Mouse (Mus musculus) adrenal gland, postnatal 25 days (tissue): ENCODE data around the gene Eif2b2. TPM values are rescaled to one million over a fixed set of nuclear protein-coding genes. Genes with fewer than 3 reads are reported as not detected.

Source experiments
- DNase-seq: peaks from one replicate; pipeline ENCODE4 v3.0.0; 2021; ENCODE audit warnings: mixed read lengths
- long read RNA-seq: library from polyadenylated mRNA; stranded (forward); transcript quantifications from one replicate; pipeline ENCODE4 v2.0.0, GENCODE M21; 2021
- total RNA-seq: library from RNA; stranded (reverse); gene quantifications from 2 replicates; pipeline ENCODE4 v1.2.3, GENCODE M21; 2021

The Eif2b2 gene
- 68.0 and 83.9 TPM in 2 replicates for total RNA-seq
- long read RNA-seq, transcript Eif2b2-201 (8 exons, 1,605 nt), result major isoform, 51 of 61 reads
- long read RNA-seq, partial matches to known transcripts, result 4 of 61 reads
- long read RNA-seq, other reads (novel, unspliced or antisense), result 6 of 61 reads

GRCm38 (mm10) chr12:85219236-85219904 lies at the start of gene Eif2b2:
Gene Eif2b2 (plus strand): TSS chr12:85219481.
- peak; percentile 98 for DNase-seq

DNA sequence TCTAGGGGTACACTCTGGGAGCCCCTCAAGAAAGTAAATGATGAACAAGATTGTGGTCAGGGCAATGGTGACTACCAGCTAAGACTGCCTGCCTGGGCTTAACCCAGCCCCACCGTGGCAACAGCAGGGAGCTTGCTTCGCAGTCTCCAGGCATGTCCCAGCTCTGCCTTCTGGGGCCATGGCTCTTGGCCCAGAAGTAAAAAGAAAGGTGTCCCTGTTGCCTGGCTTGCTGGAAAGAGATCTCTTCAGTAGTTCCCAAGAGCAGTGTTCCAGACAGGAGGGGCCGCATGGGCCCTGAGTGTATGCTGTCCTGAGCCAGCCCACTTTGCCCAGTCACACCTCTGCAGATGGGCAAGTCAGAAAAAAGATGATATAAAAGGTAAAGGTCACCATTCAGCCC lies 49.4 kb upstream of the Eif2b2 start:
- no peak for DNase-seq

DNA sequence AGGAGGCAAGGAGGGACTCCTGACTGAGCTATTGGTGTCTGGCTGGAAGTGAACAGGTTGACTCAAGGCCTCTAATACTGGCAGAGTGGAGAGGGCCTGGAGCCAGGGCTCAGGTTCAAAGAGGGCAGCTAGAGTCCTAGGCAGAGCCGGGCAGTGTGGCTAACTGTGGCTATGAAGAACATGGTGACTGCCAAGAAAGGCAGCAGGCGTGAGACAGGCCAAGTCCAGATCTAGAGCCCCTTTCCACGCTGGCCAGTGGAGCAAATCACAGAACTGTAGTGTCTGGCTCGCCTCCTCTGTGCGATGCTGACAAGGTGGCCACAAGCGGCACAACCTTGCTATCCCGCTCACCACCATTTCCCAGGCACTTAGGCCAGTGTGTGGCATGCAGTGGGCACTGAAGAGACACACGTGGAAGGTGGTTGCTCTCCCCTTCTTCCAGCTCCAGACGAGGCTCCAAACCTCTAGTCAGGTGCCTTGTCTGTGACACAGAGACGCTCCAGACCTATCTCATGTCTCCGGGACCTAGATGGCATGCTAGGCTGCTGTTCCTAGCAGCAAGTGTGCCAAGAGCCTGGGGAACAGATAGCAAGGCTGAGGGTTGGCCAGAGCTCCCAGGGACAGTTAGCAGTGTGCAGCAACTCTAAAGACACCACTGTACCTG lies 48.9 kb upstream of the Eif2b2 start:
- DNase-seq, result no peak

DNA sequence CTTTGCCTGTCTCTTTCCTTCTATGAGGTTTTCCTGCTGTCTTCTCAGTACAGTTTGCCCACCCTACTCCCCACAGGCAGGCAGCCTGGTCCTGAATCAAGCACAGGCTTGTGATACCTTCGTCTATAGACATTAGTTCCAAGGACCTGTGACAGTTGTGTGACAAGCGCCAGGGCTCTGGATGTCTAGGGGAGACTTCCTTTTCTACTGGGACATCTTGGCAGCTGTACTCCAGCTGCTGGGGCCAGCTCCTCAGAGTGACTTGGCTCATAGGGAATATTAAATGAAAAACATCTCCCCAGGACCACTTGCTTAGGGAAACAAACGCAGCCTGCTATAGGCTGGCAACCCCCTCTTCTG lies 48.4 kb upstream of the Eif2b2 start:
- no peak for DNase-seq

- DNase-seq, result no peak
Measured at GRCm38 (mm10) chr12:85174016-85174415, 45.3 kb upstream of the Eif2b2 start.

GRCm38 (mm10) chr12:85175087-85175675 lies 44.1 kb upstream of the Eif2b2 start:
- no peak for DNase-seq

DNA sequence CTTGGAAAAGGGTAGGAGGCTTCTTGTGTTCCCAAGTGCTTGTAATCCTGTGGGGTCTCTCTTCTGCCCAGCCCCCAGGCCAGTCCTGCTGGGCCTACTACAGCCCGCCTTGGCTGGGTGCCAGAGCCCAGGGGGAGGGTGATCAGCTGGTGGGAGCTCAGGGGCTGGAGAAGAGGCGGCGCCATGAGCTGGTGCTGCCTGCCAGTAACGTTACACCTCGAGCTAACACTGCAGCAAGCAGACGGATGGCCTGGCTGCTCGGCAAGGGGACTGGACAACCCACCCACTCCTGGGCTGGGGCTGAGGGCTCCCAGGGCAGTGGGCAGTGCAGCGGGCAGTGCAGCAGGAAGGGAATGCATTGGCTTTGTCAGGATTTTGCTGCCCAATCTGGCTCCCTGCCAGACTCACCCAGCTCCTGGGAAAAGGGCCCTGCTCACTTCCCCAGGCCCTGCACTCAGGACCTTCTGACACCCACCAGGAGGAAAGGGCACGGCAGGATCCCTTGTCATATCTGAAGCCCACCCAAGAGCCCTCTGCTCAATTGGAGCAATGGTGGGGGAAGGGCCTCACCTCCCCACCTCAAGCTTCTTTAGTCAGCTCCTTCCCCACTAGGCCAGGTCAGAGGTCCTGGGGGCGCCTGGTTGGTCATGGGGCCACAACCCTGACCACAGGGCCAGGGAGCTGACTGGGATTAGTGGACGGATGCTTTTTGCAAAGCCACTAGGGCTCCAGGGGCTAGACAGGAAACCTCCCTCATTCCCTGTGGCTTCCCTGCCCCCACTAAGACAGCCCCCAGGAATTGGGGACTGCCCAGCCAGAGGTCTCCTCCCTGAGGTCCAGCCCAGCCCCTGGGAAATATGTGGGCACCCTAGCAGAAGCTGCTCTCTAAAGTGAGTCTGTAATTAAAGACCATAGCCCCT lies 43.1 kb upstream of the Eif2b2 start:
- no peak for DNase-seq

DNA sequence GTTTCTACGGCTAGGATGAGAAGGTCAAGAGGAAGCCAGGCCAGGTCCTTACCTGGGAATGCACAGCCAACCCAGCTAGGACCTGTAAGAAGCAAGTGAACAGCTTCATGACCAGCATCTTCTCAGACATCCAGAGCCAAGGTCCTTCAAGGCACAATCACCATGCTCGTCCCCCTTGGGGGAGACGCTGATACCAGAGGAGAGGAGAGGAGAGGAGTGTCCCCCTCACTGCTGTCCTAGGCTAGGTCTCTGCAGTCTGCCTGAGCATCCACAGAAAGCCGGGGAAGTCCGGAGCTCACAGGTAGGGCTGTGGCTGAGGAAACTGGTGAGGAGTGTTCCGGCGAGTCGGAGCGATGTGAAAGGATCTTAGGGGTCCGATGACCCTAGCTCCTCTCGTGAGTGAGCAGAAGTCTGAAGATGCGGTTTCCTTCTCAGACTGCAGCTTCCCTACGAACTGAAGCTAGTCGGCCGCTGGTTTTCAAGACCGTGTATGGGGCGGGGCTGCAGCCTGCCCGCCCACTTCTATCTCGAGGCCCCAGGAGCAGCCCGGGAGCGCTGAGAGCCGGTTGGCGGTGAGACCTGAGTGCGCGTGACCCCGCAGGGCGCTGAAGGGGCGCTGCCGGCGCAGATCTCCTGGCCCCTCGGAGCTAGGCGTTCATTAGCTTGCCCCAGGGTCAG lies 42.3 kb upstream of the Eif2b2 start:
- peak; percentile 51 for DNase-seq

DNA sequence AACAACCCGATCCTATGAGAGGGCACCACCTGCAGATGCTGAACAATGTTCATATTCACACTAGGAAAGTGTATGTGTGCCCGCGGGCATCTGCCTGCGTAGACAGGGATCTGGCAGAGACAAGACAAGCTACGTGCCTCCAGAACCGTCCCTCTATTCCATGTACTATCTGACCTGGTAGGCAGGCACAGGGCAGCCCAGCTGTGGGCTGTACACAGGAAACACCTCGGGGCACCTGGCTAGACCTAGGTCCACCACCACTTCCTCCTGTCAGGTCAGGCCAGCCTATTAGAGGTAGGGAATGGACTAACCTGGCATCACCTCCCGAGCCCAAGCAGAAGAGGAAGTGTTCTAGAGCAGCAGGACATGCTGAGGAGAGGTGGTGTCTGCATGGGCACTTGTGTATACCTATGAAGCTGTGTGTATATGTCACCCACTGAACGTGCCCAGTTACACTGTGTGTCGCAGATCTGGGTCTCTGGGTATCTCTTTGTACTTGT lies 41.5 kb upstream of the Eif2b2 start, which contains the start of gene Pgf:
Pgf (minus strand) TSS at position 51 of the 500 bp plus-strand sequence.
- DNase-seq, result no peak

GRCm38 (mm10) chr12:85178294-85178693 lies 41.0 kb upstream of the Eif2b2 start:
- no peak for DNase-seq

DNA sequence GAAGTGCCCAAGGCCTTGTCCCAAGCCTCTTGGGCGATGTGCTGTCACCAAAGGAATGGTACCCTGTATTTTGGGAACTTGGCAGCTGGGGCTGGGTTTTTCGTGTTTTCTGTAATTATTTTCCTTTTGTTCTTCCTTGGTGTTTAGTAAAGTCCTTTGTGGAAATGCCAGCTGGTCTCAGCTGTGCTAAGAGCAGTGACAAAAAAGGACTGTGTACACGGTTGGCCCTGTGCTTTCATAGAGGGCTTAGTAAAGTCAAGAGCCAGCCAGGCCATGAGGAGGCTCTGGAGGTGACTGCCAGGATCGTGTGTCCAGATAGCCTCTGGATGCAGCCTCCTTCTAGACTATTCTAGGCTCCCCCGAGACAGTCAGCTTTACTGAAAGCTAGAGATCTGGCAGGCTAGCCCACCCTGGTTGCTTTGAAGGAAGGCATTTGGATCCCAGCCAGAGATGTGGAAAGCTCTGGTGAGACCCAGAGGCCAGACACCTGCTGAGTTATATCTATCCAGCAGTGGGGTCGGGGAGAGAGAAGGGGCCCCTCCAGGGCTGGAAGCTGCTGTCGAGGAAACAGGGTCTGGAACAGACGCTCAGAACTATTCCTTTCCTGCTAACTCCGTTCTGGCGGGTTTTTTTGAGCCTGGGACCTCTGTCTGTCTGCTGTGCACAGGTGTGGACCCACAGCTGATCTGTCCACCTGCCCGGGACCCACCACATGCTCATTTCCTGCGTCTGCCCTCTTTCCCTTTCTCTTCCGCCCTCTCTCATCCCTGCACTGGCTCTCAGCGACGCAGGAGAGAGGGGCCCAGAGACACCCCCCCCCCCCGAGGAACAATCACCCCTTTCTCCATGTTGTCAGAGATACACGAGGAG lies 37.6 kb upstream of the Eif2b2 start:
- no peak for DNase-seq

DNA sequence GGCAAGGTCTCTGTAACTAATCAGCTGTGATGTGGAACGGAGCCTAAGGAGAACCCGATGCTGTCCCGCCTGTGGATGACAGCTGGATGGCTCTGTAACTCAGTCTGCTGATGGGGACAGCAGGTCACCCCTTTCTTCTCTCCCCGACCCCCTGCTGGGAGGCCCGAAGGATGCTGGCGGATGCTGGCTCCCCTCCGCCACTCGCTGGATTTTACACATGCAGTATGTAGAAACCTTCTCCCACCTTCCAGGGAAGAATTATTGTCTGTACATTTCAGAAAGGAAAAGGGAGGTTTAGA lies 37.0 kb upstream of the Eif2b2 start:
- no peak for DNase-seq

- DNase-seq, result no peak
Measured at GRCm38 (mm10) chr12:85182898-85183297, 36.4 kb upstream of the Eif2b2 start.

- no peak for DNase-seq
Measured at GRCm38 (mm10) chr12:85184118-85184517, 35.2 kb upstream of the Eif2b2 start.

- no peak for DNase-seq
Measured at GRCm38 (mm10) chr12:85185810-85186209, 33.5 kb upstream of the Eif2b2 start.

DNA sequence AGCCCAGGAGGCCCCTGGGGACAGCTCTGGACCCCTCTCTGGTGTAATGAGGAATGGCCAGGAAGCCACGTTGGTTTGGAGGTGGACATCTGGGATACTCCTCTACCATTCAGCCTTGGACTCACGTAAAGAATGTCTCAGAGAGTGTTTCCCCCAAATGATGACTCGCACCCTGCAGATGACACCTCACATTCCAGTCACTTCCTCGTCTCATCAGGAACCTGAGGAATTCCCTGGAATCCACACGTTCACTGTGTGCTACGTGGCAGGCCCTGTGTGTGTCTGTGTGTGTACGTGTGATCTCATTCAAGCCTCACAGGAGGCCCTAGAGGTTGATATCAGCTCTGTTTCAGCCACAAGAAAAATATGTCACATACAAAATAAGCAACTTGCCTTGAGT lies 32.9 kb upstream of the Eif2b2 start:
- no peak for DNase-seq

- no peak for DNase-seq
Measured at GRCm38 (mm10) chr12:85190290-85190689, 29.0 kb upstream of the Eif2b2 start.

DNA sequence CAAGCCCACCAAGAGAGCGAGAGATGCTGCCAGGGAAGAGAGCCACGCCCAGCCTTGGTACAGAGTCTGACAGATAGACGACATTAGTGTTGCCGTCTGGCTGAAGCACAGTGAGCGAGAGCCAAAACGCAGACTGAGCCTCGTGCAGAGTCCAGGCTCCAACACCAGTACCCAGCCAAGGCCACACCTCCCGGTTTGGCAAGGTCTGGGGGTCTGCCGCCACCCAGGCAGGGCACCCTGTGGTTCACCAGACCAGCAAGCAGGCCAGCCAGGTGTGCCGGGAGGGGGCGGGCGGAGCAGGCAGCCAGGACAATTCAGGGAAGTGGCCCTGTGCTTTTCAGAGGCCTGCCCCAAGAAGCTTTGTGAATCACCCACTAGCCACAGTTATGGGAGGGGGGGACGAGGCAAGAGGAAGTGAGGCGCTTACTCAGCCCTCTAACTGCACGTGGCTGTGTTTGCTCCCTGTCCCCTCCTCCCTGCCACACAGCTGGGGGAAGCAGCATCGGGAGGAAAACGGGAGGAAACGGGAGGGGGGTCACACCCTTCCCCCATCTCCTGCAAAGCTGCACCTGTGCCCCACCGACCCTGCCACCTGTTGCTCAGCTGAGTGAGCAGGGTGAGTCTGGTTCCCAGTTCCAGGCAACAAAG lies 26.7 kb upstream of the Eif2b2 start:
- no peak for DNase-seq

DNA sequence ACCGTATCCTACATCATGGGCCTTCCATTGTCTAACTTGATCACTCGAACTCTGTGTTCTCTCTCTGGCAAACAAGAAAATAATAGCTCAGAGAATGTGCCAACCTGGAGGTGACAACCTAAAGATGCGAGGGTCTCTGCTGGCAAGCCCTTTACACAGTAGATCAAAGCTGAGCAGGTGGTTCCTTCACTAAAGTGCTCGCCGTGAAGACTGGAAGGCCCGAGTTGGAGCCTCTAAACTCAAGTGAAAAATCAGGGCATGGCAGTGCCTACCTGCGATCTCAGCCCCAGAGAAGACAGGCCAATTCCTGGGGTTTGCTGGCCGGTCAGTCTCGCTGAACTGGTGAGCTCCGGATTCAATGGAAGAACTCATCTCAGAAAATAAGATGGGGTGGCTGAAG lies 26.1 kb upstream of the Eif2b2 start:
- no peak for DNase-seq

DNA sequence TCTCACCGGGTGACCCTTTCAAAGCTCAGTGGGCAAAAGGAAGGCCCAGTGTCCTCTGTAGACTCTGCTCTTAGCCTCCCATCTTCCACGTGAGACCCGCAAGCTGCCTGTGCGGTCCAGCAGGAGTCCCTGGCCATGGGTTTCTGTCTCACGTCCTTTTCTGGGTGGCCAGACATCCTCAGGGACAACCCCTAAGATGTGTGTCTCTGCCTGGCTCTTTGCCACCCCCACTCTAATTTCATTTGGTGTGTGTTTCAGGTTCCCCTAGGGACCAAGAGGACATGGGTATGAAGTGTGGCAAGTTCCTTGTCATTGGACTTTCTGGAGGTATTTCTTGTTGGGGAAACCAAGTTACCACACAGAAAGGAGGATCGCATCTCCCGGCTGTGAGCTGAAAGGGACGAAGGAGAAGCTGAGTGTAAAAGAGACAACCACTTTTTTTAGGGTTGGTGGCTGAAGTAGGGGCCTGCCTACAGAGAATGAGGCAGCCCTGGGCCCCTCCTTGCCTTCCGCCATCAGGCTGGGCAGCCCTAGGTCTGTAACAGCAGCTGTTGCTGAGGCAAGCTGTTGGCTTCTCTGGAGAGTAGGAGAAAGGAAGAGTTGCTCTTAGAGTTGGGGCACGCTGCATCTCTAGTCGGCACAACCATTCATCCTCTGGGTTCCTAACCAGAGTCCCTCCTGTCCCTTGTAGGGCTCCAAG lies 25.2 kb upstream of the Eif2b2 start:
- DNase-seq, result no peak
